Mouse (Mus musculus) adrenal gland, adult 2 months (tissue): ENCODE results near the gene Nup214. TPM values are rescaled to one million over a fixed set of nuclear protein-coding genes. Genes with fewer than 3 reads are reported as not detected.

Experiments
- DNase-seq: peaks from one replicate; pipeline ENCODE4 v3.0.0; 2021
- polyA plus RNA-seq: library from polyadenylated mRNA; depleted of rRNA; stranded (reverse); fragments of >200 nt; gene quantifications from 2 replicates; pipeline ENCODE4 v1.2.3, GENCODE M21; 2012
- total RNA-seq, 2 experiments: library from RNA; stranded (reverse); gene quantifications; 2 replicates each; pipeline ENCODE4 v1.2.3; 2021

Nup214 gene
- total and polyA plus RNA-seq, 3 experiments = 42.9 to 68.6 (median 52.5) TPM

DNA sequence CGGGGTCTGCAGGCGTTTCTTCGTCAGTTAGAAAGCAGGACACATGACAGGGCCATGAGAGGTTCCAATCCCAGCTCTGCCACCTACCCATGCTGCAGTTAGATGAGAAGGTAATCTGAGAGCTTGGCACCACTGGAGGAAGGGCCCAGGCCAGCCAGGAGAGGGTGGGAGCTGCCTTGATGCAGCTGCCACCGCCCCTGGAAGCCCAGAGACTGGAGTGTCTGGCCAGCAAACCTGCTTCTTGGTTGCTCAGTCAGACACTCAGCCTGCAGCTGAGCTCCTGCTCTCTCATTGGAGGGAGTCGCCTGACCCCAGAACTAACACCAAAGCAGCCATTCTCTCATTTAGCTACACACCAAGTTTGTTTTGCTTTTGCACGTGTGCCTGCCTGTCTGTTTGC is 71.1 kb downstream of the Nup214 start:
- DNase-seq = no peak

DNA sequence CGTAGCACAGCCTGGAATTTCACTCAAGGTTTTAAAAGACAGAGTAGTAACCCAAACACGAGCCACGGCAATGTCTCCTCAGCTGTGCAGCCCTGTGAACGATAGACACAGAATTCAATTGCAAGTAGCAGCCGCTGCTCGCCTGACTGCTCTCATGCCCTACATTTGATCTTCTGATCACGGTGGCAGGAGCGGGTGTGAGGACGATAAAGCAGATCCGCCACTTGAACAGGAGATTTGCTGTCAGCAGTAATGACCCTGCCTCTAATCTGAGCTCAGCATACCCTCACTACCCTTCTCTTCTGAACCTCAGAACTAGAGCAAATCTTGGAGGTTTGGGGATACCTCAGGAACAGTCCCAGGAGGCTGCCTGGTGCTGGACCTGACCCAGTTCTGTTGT is 71.8 kb downstream of the Nup214 start:
- no peak for DNase-seq

DNA sequence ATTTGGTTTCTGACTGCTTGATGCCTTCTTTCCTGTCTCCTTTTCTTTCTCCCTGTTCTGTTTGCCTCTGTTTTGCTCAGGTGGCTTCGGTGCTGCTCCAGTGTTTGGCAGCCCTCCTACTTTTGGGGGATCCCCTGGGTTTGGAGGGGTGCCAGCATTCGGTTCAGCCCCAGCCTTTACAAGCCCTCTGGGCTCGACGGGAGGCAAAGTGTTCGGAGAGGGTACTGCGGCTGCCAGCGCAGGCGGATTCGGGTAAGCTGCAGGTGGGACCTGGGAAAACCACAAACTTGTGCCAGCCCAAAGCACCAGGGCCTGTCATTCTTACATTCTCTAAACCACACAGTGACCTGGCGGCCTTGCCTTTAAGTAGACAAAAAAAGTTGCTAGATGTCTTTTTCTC is 73.1 kb downstream of the Nup214 start:
- no peak for DNase-seq

- DNase-seq = no peak
Observed at GRCm38 (mm10) chr2:32051791-32052190, 77.6 kb downstream of the Nup214 start.

DNA sequence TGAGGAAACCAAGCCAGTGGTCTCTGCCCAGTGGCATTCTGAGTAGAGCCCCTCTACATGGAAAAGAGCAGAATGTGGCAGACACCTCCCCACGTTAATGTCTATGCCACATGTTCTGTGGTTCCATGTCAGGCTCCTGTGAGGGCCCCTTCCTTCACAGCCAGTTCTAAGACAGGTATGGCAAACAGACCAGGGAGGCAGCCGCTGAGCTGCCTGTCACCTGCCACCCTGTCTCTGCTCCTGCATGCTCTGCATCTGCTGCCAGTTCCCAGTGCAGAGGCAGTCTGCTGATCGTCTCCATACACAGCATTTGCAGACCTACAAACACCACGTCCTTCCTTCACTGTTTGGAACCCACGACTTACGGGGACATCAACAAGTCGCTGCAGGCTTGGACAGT is 78.2 kb downstream of the Nup214 start:
- DNase-seq = no peak

- DNase-seq = no peak
Observed at GRCm38 (mm10) chr2:32055357-32055965, 81.2 kb downstream of the Nup214 start.

DNA sequence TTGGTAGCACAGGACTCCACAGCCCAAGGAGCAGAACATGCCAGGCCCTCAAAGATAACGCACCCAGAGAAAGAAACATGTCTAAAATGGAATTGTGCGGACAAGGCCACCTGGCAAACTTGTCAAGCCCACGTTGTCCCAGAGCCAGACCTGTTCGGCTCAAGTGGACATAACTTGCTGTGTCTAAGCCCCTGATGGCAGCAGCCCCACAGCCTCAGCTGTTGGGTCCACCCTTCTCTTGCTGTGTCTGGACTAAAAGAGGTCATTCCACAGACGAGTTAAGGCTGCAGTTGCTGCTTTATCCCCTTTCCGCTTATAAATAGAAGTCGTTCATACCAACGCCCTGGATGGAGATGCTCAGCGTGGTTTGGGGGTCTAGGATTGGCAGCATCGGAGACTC is 82.3 kb downstream of the Nup214 start:
- DNase-seq = no peak

DNA sequence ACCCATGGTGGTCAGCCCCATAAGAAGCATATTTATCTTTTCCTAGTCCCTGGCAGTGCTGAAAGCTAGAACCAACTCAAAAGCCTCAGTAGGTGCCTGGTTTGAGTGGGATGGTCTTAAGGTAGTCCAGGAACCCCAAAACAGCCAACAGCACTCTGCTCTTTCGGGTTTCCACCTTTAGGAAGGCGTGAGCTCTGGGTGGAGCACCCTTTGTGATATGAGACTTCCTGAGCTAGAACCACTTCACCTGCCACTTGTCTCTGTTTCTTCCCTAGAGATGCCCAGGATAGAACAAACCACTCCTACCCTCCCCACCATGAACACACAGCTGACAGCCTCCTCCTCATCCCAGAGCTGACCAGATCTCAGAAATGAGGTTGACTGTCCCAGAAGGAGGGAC is 83.1 kb downstream of the Nup214 start:
- DNase-seq = no peak

DNA sequence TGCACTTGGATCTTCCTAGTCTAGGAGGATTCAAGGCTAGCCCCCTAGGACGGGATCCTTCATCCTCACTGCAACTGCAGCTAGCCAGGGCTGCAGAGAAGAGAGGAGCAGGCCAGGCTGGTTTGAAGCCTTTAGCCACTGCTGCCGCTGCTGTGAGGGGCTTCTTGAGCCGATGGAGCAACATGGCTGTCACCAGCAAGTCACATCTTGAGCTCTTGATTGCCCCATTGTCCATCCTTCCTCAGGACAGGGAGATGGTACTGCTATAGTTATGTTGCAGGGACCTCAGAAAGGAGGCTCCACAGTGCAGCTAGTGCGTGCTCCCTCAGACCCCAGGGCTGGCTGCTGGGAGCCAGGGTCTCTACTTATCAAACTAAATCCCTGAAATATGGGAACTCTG is 83.6 kb downstream of the Nup214 start:
- no peak for DNase-seq

GRCm38 (mm10) chr2:32058241-32058640 is 84.0 kb downstream of the Nup214 start:
- no peak for DNase-seq

GRCm38 (mm10) chr2:32058716-32059115 is 84.5 kb downstream of the Nup214 start:
- no peak for DNase-seq

DNA sequence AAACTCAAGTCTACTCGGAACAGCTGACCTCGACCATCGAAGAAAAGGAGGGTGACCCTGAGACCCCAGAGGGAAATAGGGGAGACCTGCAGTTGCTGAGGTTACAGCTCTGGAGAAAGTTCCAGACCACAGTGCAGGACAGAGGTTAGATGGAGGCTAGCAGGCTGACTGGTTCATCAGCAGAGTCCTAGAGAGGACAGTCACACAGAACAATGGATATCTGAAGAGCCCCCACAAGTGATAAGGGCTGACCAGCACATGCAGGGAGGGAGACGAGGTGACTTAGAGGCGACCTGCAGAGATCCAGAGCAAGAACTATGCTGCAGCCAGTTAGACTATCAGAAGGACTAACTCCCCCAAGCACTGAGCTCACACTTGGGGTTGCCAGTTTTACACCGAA is 85.4 kb downstream of the Nup214 start:
- no peak for DNase-seq

GRCm38 (mm10) chr2:32060228-32060805 is 86.1 kb downstream of the Nup214 start:
- DNase-seq = no peak

DNA sequence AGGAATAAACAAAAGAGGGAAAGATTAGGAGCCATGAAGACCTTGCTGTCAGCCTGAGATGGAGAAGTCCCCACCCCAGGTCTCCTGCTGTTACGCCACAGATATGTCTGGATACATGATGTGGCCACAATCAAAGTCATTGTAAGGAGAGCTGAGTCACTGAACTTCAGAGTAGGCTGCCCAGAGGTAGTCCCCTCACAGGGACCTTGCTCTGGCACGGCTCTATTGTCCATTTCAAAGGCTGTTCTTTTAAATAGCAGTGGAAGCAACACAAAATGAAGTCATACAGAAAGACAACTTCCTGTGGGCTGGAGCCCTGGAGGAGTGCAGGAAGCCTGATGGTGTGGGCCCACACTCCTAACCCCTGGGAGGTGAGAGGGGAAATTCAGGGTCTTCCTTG is 87.0 kb downstream of the Nup214 start:
- no peak for DNase-seq

GRCm38 (mm10) chr2:32061722-32062505 is 87.7 kb downstream of the Nup214 start:
- DNase-seq = no peak

DNA sequence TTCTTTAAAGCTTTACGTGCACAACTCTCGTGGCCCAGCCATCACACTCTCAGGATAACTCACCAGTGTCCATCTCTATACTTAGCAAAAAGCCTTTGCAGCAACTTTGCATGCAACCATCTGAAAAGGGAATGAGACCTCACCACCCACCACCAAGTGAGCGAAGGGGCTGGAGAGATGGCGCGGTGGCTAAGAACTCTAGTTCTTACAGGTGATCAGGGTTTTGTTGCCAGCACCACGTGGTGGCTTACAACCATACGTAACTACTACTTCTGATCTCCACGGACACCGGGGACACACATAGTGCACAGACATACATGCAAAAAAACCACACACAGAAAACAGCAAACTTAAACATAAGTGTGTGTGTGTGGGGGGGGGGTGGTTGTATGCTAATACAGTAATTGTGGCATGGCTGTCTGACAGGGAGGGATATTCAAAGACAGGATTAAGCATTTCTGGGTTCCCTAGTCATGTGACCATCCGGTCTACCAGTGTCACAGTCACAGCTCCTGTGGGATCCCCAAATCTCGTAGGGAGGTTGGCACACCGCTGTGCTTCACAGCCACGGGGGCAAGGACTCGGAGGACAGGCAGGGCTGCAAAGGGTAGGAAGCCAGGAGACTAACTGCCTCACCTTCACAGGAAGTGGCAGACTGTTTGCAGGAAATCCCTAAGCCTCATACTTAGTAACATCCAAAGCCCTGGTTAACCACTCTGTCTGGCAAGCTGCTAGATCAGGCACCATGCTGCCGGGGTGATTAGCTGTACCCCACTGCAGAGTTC is 88.6 kb downstream of the Nup214 start:
- DNase-seq = no peak

DNA sequence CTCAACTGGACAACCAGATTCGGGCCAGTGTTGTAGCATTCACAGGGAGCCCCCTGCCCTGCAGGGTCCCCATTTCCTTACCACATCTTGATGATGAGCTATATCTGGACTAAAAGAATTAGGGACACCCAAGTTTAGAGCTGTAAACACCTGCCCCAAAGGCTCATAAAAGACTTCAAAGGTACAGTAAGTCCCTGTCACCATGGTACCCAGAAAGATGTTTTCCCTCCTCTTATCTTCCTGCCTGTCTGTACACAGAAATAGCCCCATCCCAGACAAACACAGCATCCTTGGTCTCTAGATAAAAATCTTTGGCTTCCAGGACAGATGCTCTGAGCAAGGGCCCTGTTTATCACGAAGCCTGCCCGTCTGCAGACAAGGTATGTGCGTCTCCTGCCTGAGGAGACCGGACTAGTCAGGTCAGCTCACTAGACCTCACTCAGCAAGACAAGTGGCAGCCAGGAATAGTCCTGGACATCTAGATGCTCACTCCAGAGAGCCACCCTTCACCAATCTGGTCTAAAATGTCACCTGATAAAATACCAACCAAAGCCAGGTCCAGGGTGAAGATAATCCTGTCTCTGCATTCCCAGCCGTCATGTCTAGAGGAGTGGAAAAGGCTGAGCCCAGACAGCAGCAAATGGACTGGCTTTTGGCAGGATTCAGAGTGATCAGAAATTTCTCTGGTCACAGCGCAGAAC is 89.4 kb downstream of the Nup214 start:
- DNase-seq = no peak

- DNase-seq = no peak
Observed at GRCm38 (mm10) chr2:32064913-32065312, 90.7 kb downstream of the Nup214 start.

DNA sequence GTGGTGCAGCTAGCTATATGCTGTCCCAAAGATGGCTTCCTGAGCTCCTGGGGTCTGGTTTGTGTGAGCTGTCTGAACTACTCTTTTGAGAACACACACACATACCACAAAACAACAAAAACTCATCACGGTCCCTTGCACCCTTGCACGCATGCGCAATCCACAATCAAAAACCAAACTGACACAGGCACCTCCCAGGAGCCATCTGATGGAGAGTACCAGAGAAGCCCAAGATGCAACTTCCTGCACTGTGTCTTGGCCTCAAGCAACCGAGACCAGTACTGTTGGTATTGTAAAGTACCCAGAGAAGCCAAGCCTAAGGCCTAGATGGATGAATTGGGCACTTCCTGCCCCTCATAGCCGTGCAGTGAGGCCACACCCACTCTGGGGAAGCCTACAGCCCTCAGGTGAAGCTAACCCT is 91.1 kb downstream of the Nup214 start:
- no peak for DNase-seq

GRCm38 (mm10) chr2:32066005-32066404 is 91.8 kb downstream of the Nup214 start:
- DNase-seq = no peak

DNA sequence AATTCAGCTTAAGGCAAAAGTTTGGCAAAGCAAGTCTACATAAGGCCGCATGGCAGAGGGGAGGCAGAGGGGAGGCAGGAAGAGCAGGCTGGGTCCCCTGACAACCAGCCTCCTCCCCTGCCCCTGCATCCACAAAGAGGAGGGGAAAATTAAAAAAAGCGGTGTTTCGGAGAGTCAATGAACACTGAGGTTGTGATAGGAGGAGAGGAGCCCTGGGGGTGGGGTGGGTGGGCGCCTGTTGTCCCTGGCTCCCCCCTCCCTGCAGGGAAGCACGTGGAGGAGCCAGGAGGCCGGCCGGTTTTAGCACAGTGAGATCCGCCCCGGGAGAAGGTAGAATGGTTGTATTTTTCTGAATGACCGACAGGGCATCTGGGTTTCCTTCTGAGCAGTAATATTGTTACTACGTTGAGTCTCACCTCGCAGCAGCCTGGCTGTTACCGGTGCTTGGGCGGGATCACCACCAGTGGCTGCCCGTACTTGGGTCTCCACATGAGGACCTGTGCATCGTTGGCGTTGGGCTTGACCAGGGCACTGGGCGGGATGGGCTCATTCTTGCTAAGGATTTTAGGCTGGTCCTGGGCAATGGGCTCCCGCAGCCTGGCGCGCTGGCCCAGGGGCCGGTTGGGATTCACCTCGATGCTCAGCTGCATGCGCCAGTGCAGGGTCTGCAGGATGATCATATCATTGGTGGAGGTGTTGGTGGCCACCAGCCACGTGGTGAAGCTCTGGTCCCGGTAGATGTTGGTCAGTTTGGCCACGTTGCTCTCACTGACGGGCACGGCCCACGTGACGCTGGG is 94.8 kb downstream of the Nup214 start:
- no peak for DNase-seq
